Mouse (Mus musculus) ES-Bruce4 (cell line): ENCODE measurements at regions not wholly inside any gene's neighbourhood (a gene's known extent, or its start where the extent isn't known, plus 50 kb on each side); places are given as distances from the start of the nearest gene placed in this dataset.

Experiments
- CTCF ChIP-seq: IDR thresholded peaks from one replicate; pipeline ENCODE4 v1.8.1; 2011; ENCODE audit warnings: low read depth, low read length
- EP300 ChIP-seq: IDR thresholded peaks from 2 replicates; pipeline ENCODE4 v1.6.1; 2011; ENCODE audit warnings: low read depth, low read length; ENCODE audit not compliant: insufficient read depth
- POLR2A ChIP-seq: IDR thresholded peaks from one replicate; pipeline ENCODE4 v1.8.1; 2011; ENCODE audit warnings: low read length; ENCODE audit not compliant: insufficient read depth

GRCm38 (mm10) chr12:45467058-45467457 is 392.5 kb upstream of the Stxbp6 start:
- TF ChIP-seq POLR2A (no peak), CTCF (no peak), EP300 (no peak)
